Mouse (Mus musculus) spleen, adult 2 months (tissue): ENCODE measurements at regions not wholly inside any gene's neighbourhood (a gene's known extent, or its start where the extent isn't known, plus 50 kb on each side); places are given as distances from the start of the nearest gene placed in this dataset.

ENCODE experiments used
- CTCF ChIP-seq: fragments of 200-500 bp; IDR thresholded peaks from 2 replicates; pipeline ENCODE4 v1.5.1; 2011; ENCODE audit warnings: mild to moderate bottlenecking, inconsistent platforms; ENCODE audit not compliant: insufficient read depth, insufficient read length, insufficient replicate concordance; ENCODE audit errors: extremely low read depth
- POLR2A ChIP-seq: fragments of 200-500 bp; IDR thresholded peaks from 2 replicates; pipeline ENCODE4 v1.6.1; 2011; ENCODE audit warnings: low read depth, low read length, inconsistent platforms

GRCm38 (mm10) chr8:103779658-103780057 lies 321.8 kb upstream of the Cdh5 start:
- TF ChIP-seq POLR2A (no peak), CTCF (no peak)
